Mouse (Mus musculus) myocyte (in vitro differentiated cells): ENCODE results near the gene 2310057M21Rik.

ENCODE experiments used
- CEBPB ChIP-seq: IDR thresholded peaks from 2 replicates; pipeline ENCODE4 v1.6.1; 2011; ENCODE audit warnings: mild to moderate bottlenecking, moderate library complexity; ENCODE audit not compliant: poor library complexity, insufficient read depth, severe bottlenecking
- E2F4 ChIP-seq: IDR thresholded peaks from one replicate; pipeline ENCODE4 v1.6.1; 2011; ENCODE audit warnings: mild to moderate bottlenecking, control low read depth, moderate library complexity; ENCODE audit not compliant: insufficient read depth
- MAX ChIP-seq: IDR thresholded peaks from one replicate; pipeline ENCODE4 v1.6.1; 2011; ENCODE audit warnings: low read depth, mild to moderate bottlenecking, control low read depth
- MYOD1 ChIP-seq, 3 experiments: IDR thresholded peaks; one replicate each; pipeline ENCODE4 v1.6.1; 2011; ENCODE audit warnings: control low read depth in 2 of 3, low read depth in 2 of 3, mild to moderate bottlenecking in 2 of 3, moderate library complexity in 1 of 3; ENCODE audit not compliant: insufficient read length in 2 of 3, control insufficient read depth in 1 of 3
- POLR2A ChIP-seq: IDR thresholded peaks from one replicate; pipeline ENCODE4 v1.6.1; 2011; ENCODE audit warnings: low read depth, mild to moderate bottlenecking, control low read depth, moderate library complexity; ENCODE audit not compliant: insufficient read length
- POLR2AphosphoS2 ChIP-seq: IDR thresholded peaks from one replicate; pipeline ENCODE4 v1.6.1; 2011; ENCODE audit warnings: low read depth, control low read depth; ENCODE audit not compliant: insufficient read length
- REST ChIP-seq: IDR thresholded peaks from one replicate; pipeline ENCODE4 v1.6.1; 2011; ENCODE audit warnings: mild to moderate bottlenecking, control low read depth, moderate library complexity; ENCODE audit not compliant: insufficient read depth, insufficient read length
- SRF ChIP-seq: IDR thresholded peaks from one replicate; pipeline ENCODE4 v1.6.1; 2011; ENCODE audit warnings: low read depth; ENCODE audit not compliant: control insufficient read depth, insufficient read length
- TCF12 ChIP-seq: IDR thresholded peaks from one replicate; pipeline ENCODE4 v1.6.1; 2011; ENCODE audit warnings: mild to moderate bottlenecking, control low read depth; ENCODE audit not compliant: poor library complexity, insufficient read depth, severe bottlenecking
- USF1 ChIP-seq: IDR thresholded peaks from one replicate; pipeline ENCODE4 v1.6.1; 2011; ENCODE audit warnings: low read depth, mild to moderate bottlenecking, control low read depth, moderate library complexity

DNA sequence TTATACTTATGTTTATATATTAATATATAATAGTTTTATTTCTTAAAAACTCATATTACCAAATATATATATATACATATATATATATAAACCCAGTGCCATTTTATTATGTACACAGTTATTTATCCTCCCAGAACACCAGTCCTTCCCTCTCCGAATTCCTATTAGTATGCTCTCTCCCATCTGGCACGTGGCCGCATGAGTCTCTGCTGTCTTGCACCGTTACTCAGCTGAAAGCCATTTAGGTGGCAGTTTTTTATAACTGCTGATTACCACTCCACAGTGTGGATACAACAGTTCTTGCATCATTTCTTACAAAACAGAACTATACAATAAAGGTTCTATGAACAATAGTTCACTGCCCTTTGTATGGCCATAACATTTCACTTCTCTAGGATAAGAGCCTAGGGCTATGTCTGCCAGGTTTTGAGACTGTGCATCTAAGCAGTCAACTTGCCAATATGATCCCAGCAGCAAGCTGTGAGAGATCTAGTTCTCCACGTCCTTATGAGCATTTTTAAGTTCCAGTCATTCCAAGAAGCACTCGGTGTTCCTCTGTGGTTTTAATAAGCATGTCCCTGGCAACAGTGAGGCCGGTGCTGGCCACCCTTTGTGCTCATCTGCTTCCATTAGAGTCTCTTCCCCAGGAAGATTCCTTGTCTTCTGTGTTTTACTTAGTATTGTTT, 16.6 kb downstream of the 2310057M21Rik start:
- no peak for TF ChIP-seq REST
- TF ChIP-seq POLR2A, result no peak
- TF ChIP-seq E2F4, result no peak
- no peak for TF ChIP-seq MYOD1 (IDR thresholded peaks at IDR 0.05; ENCODE audit: control insufficient read depth in 1 of 3, insufficient read length in 2 of 3, low read depth in 2 of 3)
- no peak for TF ChIP-seq POLR2AphosphoS2
- TF ChIP-seq TCF12, result no peak
- no peak for TF ChIP-seq SRF
- no peak for TF ChIP-seq USF1
- TF ChIP-seq CEBPB, result no peak
- TF ChIP-seq MAX, result no peak
